Mouse (Mus musculus): ENCODE data around the gene Oas3. TPM values are rescaled to one million over a fixed set of nuclear protein-coding genes. Genes with fewer than 3 reads are reported as not detected.
A peak's percentile ranks its signal among the peaks of the same experiment; 100 is the strongest.
"Not testable (repeated sequence)": the region's sequence is repeated elsewhere in the genome, so short reads cannot be mapped to it uniquely, and the experiment has no call there.

Gene Oas3
- total RNA-seq (2021): not detected
- long read RNA-seq, experiment 1: 0 reads
- long read RNA-seq, experiment 2, full-length matches to known transcripts: 1 of 1 reads
- long read RNA-seq, experiment 2, partial matches to known transcripts: 0 of 1 reads
- long read RNA-seq, experiment 2, other reads (novel, unspliced or antisense): 0 of 1 reads

- DNase-seq (ENCODE audit: low spot score in 2 of 2): no peak
These were observed at the start of gene Oas3 for GRCm38 (mm10) chr5:120777478-120777877. TSS of gene Oas3 (minus strand) at chr5:120777661.

GRCm38 (mm10) chr5:120818999-120819398, 41.5 kb upstream of the Oas3 start:
- no peak for DNase-seq (ENCODE audit: low spot score in 2 of 2)

GRCm38 (mm10) chr5:120815949-120816348, 38.5 kb upstream of the Oas3 start:
- no peak for DNase-seq (ENCODE audit: low spot score in 2 of 2)

GRCm38 (mm10) chr5:120813023-120813422, 35.6 kb upstream of the Oas3 start:
- DNase-seq (ENCODE audit: low spot score in 2 of 2): no peak

- peak; percentile 40 to 76 for DNase-seq (ENCODE audit: low spot score in 2 of 2)
These were observed 34.7 kb upstream of the Oas3 start, which contains the start of gene Oas1c for GRCm38 (mm10) chr5:120811951-120812819. TSS of gene Oas1c (minus strand) at chr5:120812514.

- DNase-seq (ENCODE audit: low spot score in 2 of 2): no peak
These were observed 31.7 kb upstream of the Oas3 start for GRCm38 (mm10) chr5:120809171-120809570.

- DNase-seq (ENCODE audit: low spot score in 2 of 2): no peak
These were observed 29.0 kb upstream of the Oas3 start for GRCm38 (mm10) chr5:120806458-120806857.

GRCm38 (mm10) chr5:120803596-120803995, 26.1 kb upstream of the Oas3 start:
- no peak for DNase-seq (ENCODE audit: low spot score in 2 of 2)

GRCm38 (mm10) chr5:120798943-120799342, 21.5 kb upstream of the Oas3 start:
- DNase-seq (ENCODE audit: low spot score in 2 of 2): not testable (repeated sequence)

GRCm38 (mm10) chr5:120798147-120798546, 20.7 kb upstream of the Oas3 start:
- not testable (repeated sequence) for DNase-seq (ENCODE audit: low spot score in 2 of 2)

GRCm38 (mm10) chr5:120795480-120796034, 18.1 kb upstream of the Oas3 start, which contains the start of gene Oas1e:
TSS of gene Oas1e (minus strand) at chr5:120795530.
- not testable (repeated sequence) for DNase-seq (ENCODE audit: low spot score in 2 of 2)

GRCm38 (mm10) chr5:120793043-120793442, 15.6 kb upstream of the Oas3 start:
- DNase-seq (ENCODE audit: low spot score in 2 of 2): peak in 1 of 2 experiments; percentile 38

GRCm38 (mm10) chr5:120787042-120787441, 9.6 kb upstream of the Oas3 start:
- no peak for DNase-seq (ENCODE audit: low spot score in 2 of 2)

GRCm38 (mm10) chr5:120782446-120782845, 5.0 kb upstream of the Oas3 start:
- DNase-seq (ENCODE audit: low spot score in 2 of 2): no peak

- no peak for DNase-seq (ENCODE audit: low spot score in 2 of 2)
These were observed 4.2 kb upstream of the Oas3 start for GRCm38 (mm10) chr5:120781646-120782045.

GRCm38 (mm10) chr5:120779922-120780321, 2.5 kb upstream of the Oas3 start:
- DNase-seq (ENCODE audit: low spot score in 2 of 2): no peak

- no peak for DNase-seq (ENCODE audit: low spot score in 2 of 2)
These were observed 1.5 kb upstream of the Oas3 start for GRCm38 (mm10) chr5:120778941-120779340.

- DNase-seq (ENCODE audit: low spot score in 2 of 2): no peak
These were observed 660 bp downstream of the Oas3 start for GRCm38 (mm10) chr5:120776801-120777200.

- DNase-seq (ENCODE audit: low spot score in 2 of 2): no peak
These were observed 2.0 kb downstream of the Oas3 start for GRCm38 (mm10) chr5:120775287-120775985.

GRCm38 (mm10) chr5:120769396-120769795, 8.1 kb downstream of the Oas3 start:
- no peak for DNase-seq (ENCODE audit: low spot score in 2 of 2)

GRCm38 (mm10) chr5:120765010-120765409, 12.5 kb downstream of the Oas3 start:
- DNase-seq (ENCODE audit: low spot score in 2 of 2): no peak

Data from gastrocnemius, postnatal 4 days (tissue).